Mouse (Mus musculus): ENCODE results near the gene Fam133b.
"Not testable (repeated sequence)": the region's sequence is repeated elsewhere in the genome, so short reads cannot be mapped to it uniquely, and the experiment has no call there.

Gene Fam133b

GRCm38 (mm10) chr5:3609241-3609640 lies 65.6 kb downstream of the Fam133b start:
- DNase-seq = no peak

GRCm38 (mm10) chr5:3611835-3612234 lies 68.2 kb downstream of the Fam133b start:
- DNase-seq = not testable (repeated sequence)

Data from right cerebral cortex, postnatal 14 days (tissue).